Mouse (Mus musculus) hindbrain, embryonic 16.5 days (tissue): ENCODE results near the gene Mef2c. TPM values are rescaled to one million over a fixed set of nuclear protein-coding genes. Genes with fewer than 3 reads are reported as not detected.

Source experiments
- ATAC-seq: fragments of 200-750 bp; cut with Nextera tagmentation; 2 replicates; pipeline ENCODE4 v1.8.0; 2017; ENCODE audit warnings: moderate TSS enrichment, moderate library complexity
- H3K27ac ChIP-seq: fragments of 300-500 bp; sonication (generic); 2 replicates; pipeline ENCODE4 v1.5.1; 2014; ENCODE audit warnings: low read depth, mild to moderate bottlenecking, control low read depth, low read length, moderate library complexity
- H3K27me3 ChIP-seq: fragments of 300-500 bp; sonication (generic); replicated peaks from 2 replicates; pipeline ENCODE4 v1.6.1; 2014; ENCODE audit warnings: low read length; ENCODE audit not compliant: control insufficient read depth, insufficient read depth
- H3K36me3 ChIP-seq: fragments of 300-500 bp; sonication (generic); 2 replicates; pipeline ENCODE4 v1.6.1; 2014; ENCODE audit warnings: mild to moderate bottlenecking, low read length, moderate library complexity, mixed read lengths; ENCODE audit not compliant: control insufficient read depth, insufficient read depth
- H3K4me1 ChIP-seq: fragments of 300-500 bp; sonication (generic); 2 replicates; pipeline ENCODE4 v1.6.1; 2014; ENCODE audit warnings: low read depth, low read length; ENCODE audit not compliant: control insufficient read depth, insufficient read depth
- H3K4me2 ChIP-seq: fragments of 300-500 bp; sonication (generic); 2 replicates; pipeline ENCODE4 v1.6.1; 2014; ENCODE audit warnings: mild to moderate bottlenecking, low read length, control low read depth, moderate library complexity
- H3K4me3 ChIP-seq: fragments of 300-500 bp; sonication (generic); 2 replicates; pipeline ENCODE4 v1.5.1; 2014; ENCODE audit warnings: mild to moderate bottlenecking, low read length, control low read depth, moderate library complexity
- H3K9ac ChIP-seq: fragments of 300-500 bp; sonication (generic); 2 replicates; pipeline ENCODE4 v1.6.1; 2014; ENCODE audit warnings: low read depth, mild to moderate bottlenecking, control low read depth, low read length, moderate library complexity
- H3K9me3 ChIP-seq: fragments of 300-500 bp; sonication (generic); 2 replicates; pipeline ENCODE4 v1.6.1; 2014; ENCODE audit warnings: mild to moderate bottlenecking, low read length, moderate library complexity; ENCODE audit not compliant: control insufficient read depth
- WGBS: fragments of 180-500 bp; shearing (Covaris S2); extraction: QIAGEN DNeasy Blood & Tissue Kit; methylation state at CpG from one replicate; pipeline ENCODE4 v1.1.7; 2014; 5-methylcytosine and 5-hydroxymethylcytosine counted together
- polyA plus RNA-seq: library from polyadenylated mRNA; unstranded; fragments of >200 nt; fragmentation: Nextera tagmentation; extraction: Ambion mirVana; gene quantifications from 2 replicates; pipeline ENCODE4 v1.2.1, GENCODE M21; 2015

Gene Mef2c
- polyA plus RNA-seq, 1 experiment from 2014 or later: 38.9 TPM

GRCm38 (mm10) chr13:83654889-83655769 lies 151.3 kb downstream of the Mef2c start:
- Histone ChIP-seq H3K27ac (no peak overlapping the region), H3K36me3 (no peaks in the 10 kb centered on the region), H3K4me2 (no peak overlapping the region), H3K9ac (no peak overlapping the region), H3K4me3 (no peak overlapping the region), H3K9me3 (no peaks in the 10 kb centered on the region), H3K4me1 (no peaks in the 10 kb centered on the region; the same call in 1 of the 2 replicates), H3K27me3 (no peaks in the 10 kb centered on the region)
- WGBS: 14% methylated on average over 8 of the region's 8 CpGs
- ATAC-seq: peak; percentile 93

GRCm38 (mm10) chr13:83656094-83656493 lies 152.3 kb downstream of the Mef2c start:
- Histone ChIP-seq H3K4me1 (peaks cover under 1% of the 10 kb centered on the region), H3K9ac (no peak overlapping the region), H3K36me3 (no peaks in the 10 kb centered on the region), H3K9me3 (no peaks in the 10 kb centered on the region), H3K4me3 (no peak overlapping the region), H3K4me2 (no peak overlapping the region), H3K27ac (no peak overlapping the region), H3K27me3 (no peaks in the 10 kb centered on the region)
- no peak for ATAC-seq
- WGBS: 62% methylated on average over 7 of the region's 7 CpGs

GRCm38 (mm10) chr13:83656773-83657172 lies 152.9 kb downstream of the Mef2c start:
- no peaks in the 10 kb centered on the region for H3K27me3 ChIP-seq
- WGBS: 63% methylated on average over 4 of the region's 4 CpGs
- ATAC-seq: no peak
- H3K4me2 ChIP-seq: no peak overlapping the region
- peaks cover 3% of the 10 kb centered on the region for H3K4me1 ChIP-seq
- H3K9ac ChIP-seq: no peak overlapping the region
- H3K4me3 ChIP-seq: no peak overlapping the region
- no peaks in the 10 kb centered on the region for H3K36me3 ChIP-seq
- H3K9me3 ChIP-seq: no peaks in the 10 kb centered on the region
- no peak overlapping the region for H3K27ac ChIP-seq

GRCm38 (mm10) chr13:83660722-83661121 lies 156.9 kb downstream of the Mef2c start:
- no peaks in the 10 kb centered on the region for H3K36me3 ChIP-seq
- H3K4me2 ChIP-seq: peak overlapping the region; percentile 35
- no peaks in the 10 kb centered on the region for H3K27me3 ChIP-seq
- no peak overlapping the region for H3K27ac ChIP-seq
- WGBS: 38% methylated on average over 8 of the region's 8 CpGs
- no peaks in the 10 kb centered on the region for H3K9me3 ChIP-seq
- H3K4me1 ChIP-seq: peaks cover 3% of the 10 kb centered on the region; the same call in 1 of the 2 replicates
- no peak overlapping the region for H3K9ac ChIP-seq
- ATAC-seq: peak; percentile 78
- 0 out of 2 replicates have a peak overlapping the region, but pooled peaks have one; percentile 2 for H3K4me3 ChIP-seq

GRCm38 (mm10) chr13:83661166-83661565 lies 157.3 kb downstream of the Mef2c start:
- Histone ChIP-seq H3K36me3 (no peaks in the 10 kb centered on the region), H3K27me3 (no peaks in the 10 kb centered on the region), H3K27ac (no peak overlapping the region), H3K9me3 (no peaks in the 10 kb centered on the region), H3K4me2 (peak overlapping the region; percentile 35), H3K9ac (0 out of 2 replicates have a peak overlapping the region, but pooled peaks have one; percentile 8), H3K4me1 (peaks cover 3% of the 10 kb centered on the region; the same call in 1 of the 2 replicates), H3K4me3 (0 out of 2 replicates have a peak overlapping the region, but pooled peaks have one; percentile 2)
- WGBS: 52% methylated on average over 7 of the region's 7 CpGs
- ATAC-seq: peak; percentile 22; the same call in 1 of the 2 replicates

GRCm38 (mm10) chr13:83662089-83662551 lies 158.3 kb downstream of the Mef2c start:
- no peaks in the 10 kb centered on the region for H3K9me3 ChIP-seq
- no peaks in the 10 kb centered on the region for H3K36me3 ChIP-seq
- H3K4me1 ChIP-seq: peaks cover 3% of the 10 kb centered on the region; the same call in 1 of the 2 replicates
- no peak overlapping the region for H3K4me3 ChIP-seq
- peak overlapping the region; percentile 17; the same call in 1 of the 2 replicates for H3K9ac ChIP-seq
- peak overlapping the region; percentile 28 for H3K4me2 ChIP-seq
- peak; percentile 72 for ATAC-seq
- no peaks in the 10 kb centered on the region for H3K27me3 ChIP-seq
- H3K27ac ChIP-seq: no peak overlapping the region
- WGBS: 48% methylated on average over 14 of the region's 14 CpGs

GRCm38 (mm10) chr13:83666179-83666578 lies 162.3 kb downstream of the Mef2c start:
- no peak overlapping the region for H3K27ac ChIP-seq
- H3K9me3 ChIP-seq: no peaks in the 10 kb centered on the region
- H3K9ac ChIP-seq: no peak overlapping the region
- H3K27me3 ChIP-seq: no peaks in the 10 kb centered on the region
- ATAC-seq: no peak
- no peak overlapping the region for H3K4me3 ChIP-seq
- H3K36me3 ChIP-seq: no peaks in the 10 kb centered on the region
- 79% methylated on average over 7 of the region's 7 CpGs for WGBS
- peaks cover 1% of the 10 kb centered on the region; the same call in 1 of the 2 replicates for H3K4me1 ChIP-seq
- no peak overlapping the region for H3K4me2 ChIP-seq

- Histone ChIP-seq H3K4me3 (no peak overlapping the region), H3K4me1 (no peaks in the 10 kb centered on the region), H3K27me3 (no peaks in the 10 kb centered on the region), H3K36me3 (no peaks in the 10 kb centered on the region), H3K9me3 (no peaks in the 10 kb centered on the region), H3K27ac (no peak overlapping the region), H3K9ac (no peak overlapping the region), H3K4me2 (no peak overlapping the region)
- no peak for ATAC-seq
- WGBS: 79% methylated on average over 3 of the region's 3 CpGs
These were observed 163.2 kb downstream of the Mef2c start for GRCm38 (mm10) chr13:83667051-83667450.

- H3K9ac ChIP-seq: no peak overlapping the region
- no peak for ATAC-seq
- H3K9me3 ChIP-seq: no peaks in the 10 kb centered on the region
- 75% methylated on average over 2 of the region's 2 CpGs for WGBS
- H3K36me3 ChIP-seq: no peaks in the 10 kb centered on the region
- H3K4me2 ChIP-seq: no peak overlapping the region
- H3K27ac ChIP-seq: no peak overlapping the region
- no peaks in the 10 kb centered on the region for H3K4me1 ChIP-seq
- no peak overlapping the region for H3K4me3 ChIP-seq
- H3K27me3 ChIP-seq: no peaks in the 10 kb centered on the region
These were observed 203.8 kb downstream of the Mef2c start for GRCm38 (mm10) chr13:83707611-83708010.
